Comparison of ENCODE assay signal across 31 mouse cellular contexts in the genomic region with DNA sequence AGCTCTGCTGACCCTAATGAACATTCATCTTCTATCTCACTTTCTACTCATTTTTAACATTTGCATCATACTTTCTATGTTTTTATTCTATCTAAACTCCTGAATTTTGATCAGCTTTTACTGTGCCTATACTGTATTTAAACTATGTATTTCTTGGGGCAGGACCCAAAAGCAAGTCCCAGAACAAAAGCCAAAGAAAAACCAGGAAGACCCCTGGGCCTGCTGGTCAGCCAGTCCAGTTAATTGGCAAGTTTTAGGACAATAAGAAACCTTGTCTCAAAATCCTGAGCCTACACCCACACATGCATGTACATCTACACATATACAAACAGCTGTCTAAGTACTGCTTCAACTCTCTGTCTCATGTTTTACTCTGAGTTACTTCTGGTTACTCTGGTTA.
"Had no signal": no experiment of that assay in that cellular context is flagged by ENCODE, and none has a peak within 500 bp of the region (broad histone marks: within the 10 kb centered on the region; RNA-seq: fewer than 3 reads in every experiment).

No protein-coding gene starts in this region.

- ATAC-seq: liver, embryonic 12.5 days; liver, postnatal 0 days; lung, postnatal 0 days; midbrain, embryonic 13.5 days; midbrain, embryonic 15.5 days; midbrain, embryonic 16.5 days had no signal

- DNase-seq: left cerebral cortex, postnatal 4 days; liver; liver, embryonic 13.5 days; liver, postnatal 0 days; lung, adult 18-20 months; lung, adult 2 months; lung, embryonic 14.5 days; lung, postnatal 10 days; lung, postnatal 14 days; lung, postnatal 36 days; lung, postnatal 4 days had no signal

- H3K4me2 ChIP-seq: limb, embryonic 12.5 days; limb, embryonic 13.5 days; limb, embryonic 15.5 days; liver, embryonic 11.5 days; liver, embryonic 12.5 days; liver, embryonic 13.5 days; liver, embryonic 15.5 days; lung, embryonic 14.5 days; lung, embryonic 15.5 days; midbrain, embryonic 12.5 days; midbrain, embryonic 13.5 days; midbrain, embryonic 15.5 days; neural tube, embryonic 12.5 days had no signal

- H3K27ac ChIP-seq: left cerebral cortex, adult 2 months; limb, embryonic 10.5 days; limb, embryonic 12.5 days; limb, embryonic 13.5 days; limb, embryonic 15.5 days; liver, embryonic 14.5 days; liver, embryonic 15.5 days; lung, embryonic 15.5 days; macrophage; midbrain, embryonic 10.5 days; midbrain, embryonic 12.5 days; midbrain, embryonic 13.5 days; midbrain, embryonic 15.5 days; neural tube, embryonic 12.5 days had no signal

- H3K9ac ChIP-seq: limb, embryonic 12.5 days; limb, embryonic 13.5 days; limb, embryonic 15.5 days; liver, embryonic 12.5 days; liver, embryonic 13.5 days; liver, embryonic 14.5 days; liver, embryonic 15.5 days; liver, postnatal 0 days; lung, embryonic 14.5 days; lung, embryonic 15.5 days; midbrain, embryonic 12.5 days; midbrain, embryonic 13.5 days; midbrain, embryonic 15.5 days; neural tube, embryonic 12.5 days had no signal

- H3K27me3 ChIP-seq: limb, embryonic 12.5 days; limb, embryonic 13.5 days; limb, embryonic 15.5 days; liver, embryonic 12.5 days; liver, embryonic 13.5 days; liver, embryonic 15.5 days; lung, embryonic 15.5 days; megakaryocyte, embryonic 14.5 days; midbrain, embryonic 12.5 days; midbrain, embryonic 13.5 days; midbrain, embryonic 15.5 days; neural tube, embryonic 12.5 days had no signal

- H3K4me1 ChIP-seq: limb, embryonic 10.5 days; limb, embryonic 12.5 days; limb, embryonic 13.5 days; limb, embryonic 15.5 days; lung, embryonic 15.5 days; midbrain, embryonic 12.5 days; midbrain, embryonic 13.5 days; midbrain, embryonic 15.5 days; neural tube, embryonic 12.5 days had no signal

- H3K36me3 ChIP-seq: limb, embryonic 10.5 days; limb, embryonic 12.5 days; limb, embryonic 13.5 days; limb, embryonic 15.5 days; liver, embryonic 12.5 days; liver, embryonic 13.5 days; liver, embryonic 15.5 days; lung, embryonic 15.5 days; midbrain, embryonic 10.5 days; midbrain, embryonic 12.5 days; midbrain, embryonic 13.5 days; midbrain, embryonic 15.5 days; neural tube, embryonic 12.5 days had no signal

- H3K4me3 ChIP-seq: left cerebral cortex, adult 2 months; limb, embryonic 10.5 days; limb, embryonic 12.5 days; limb, embryonic 13.5 days; limb, embryonic 15.5 days; liver, embryonic 12.5 days; liver, embryonic 13.5 days; liver, embryonic 15.5 days; lung, embryonic 15.5 days; megakaryocyte, embryonic 14.5 days; midbrain, embryonic 10.5 days; midbrain, embryonic 12.5 days; midbrain, embryonic 13.5 days; midbrain, embryonic 15.5 days; myocyte; neural tube, embryonic 12.5 days had no signal

- H3K9me3 ChIP-seq: limb, embryonic 10.5 days; limb, embryonic 12.5 days; limb, embryonic 13.5 days; limb, embryonic 15.5 days; liver, embryonic 12.5 days; liver, embryonic 13.5 days; liver, embryonic 15.5 days; lung, embryonic 15.5 days; megakaryocyte, embryonic 14.5 days; midbrain, embryonic 10.5 days; midbrain, embryonic 12.5 days; midbrain, embryonic 13.5 days; midbrain, embryonic 15.5 days; neural tube, embryonic 12.5 days had no signal
